Mouse (Mus musculus): ENCODE data around the gene Frmd5.

Gene Frmd5

DNA sequence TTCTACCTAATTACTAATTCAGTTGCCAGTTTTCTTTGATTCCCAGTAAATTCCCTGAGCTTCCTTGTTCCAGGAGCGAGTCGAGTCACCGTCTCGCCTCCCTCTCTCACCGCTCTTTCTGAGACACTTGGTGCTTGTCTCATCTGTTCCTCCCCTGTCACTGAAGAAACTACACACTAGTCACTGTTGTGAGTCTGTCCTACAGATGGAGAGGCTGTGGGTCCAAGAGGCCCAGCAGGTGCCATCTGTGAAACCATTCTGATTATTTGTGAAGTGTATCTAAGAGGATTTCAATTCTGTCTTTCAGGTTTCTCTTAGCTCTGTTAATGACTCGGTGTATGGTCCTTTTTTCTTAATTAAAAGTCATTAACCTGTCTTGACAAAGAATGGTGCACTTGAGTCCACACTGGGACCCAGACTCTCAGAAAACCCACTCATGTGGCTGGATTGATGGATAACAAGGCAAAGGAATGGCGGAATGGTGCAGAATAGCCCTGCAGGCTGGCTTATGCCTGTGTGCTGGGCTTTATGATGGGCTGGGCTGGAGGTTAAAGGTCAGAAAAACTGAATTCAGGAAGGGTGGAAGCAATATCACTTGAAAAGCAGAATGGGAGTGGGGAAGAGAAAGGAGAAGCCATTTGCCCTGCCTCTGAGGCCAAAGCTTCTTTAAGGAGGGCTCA is 186.2 kb downstream of the Frmd5 start:
- DNase-seq (ENCODE audit: low spot score): no peak

DNA sequence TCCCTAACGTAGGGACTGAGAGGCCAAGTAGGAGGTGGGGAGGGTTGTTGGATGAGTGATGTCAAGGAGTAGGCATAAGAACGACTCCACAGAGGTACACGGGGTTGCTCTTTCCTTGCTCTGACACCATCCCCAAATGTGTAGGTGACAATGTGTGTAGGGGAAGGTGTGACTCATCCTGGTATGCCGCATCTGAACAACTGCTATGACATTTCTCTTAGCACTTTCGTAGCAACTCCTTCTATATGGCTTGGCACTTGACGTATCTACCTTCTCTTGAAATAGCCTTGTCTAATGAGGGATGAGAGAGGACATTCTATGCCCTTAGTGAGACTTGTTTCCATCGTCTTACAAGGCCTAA is 191.7 kb downstream of the Frmd5 start:
- no peak for DNase-seq (ENCODE audit: low spot score)

DNA sequence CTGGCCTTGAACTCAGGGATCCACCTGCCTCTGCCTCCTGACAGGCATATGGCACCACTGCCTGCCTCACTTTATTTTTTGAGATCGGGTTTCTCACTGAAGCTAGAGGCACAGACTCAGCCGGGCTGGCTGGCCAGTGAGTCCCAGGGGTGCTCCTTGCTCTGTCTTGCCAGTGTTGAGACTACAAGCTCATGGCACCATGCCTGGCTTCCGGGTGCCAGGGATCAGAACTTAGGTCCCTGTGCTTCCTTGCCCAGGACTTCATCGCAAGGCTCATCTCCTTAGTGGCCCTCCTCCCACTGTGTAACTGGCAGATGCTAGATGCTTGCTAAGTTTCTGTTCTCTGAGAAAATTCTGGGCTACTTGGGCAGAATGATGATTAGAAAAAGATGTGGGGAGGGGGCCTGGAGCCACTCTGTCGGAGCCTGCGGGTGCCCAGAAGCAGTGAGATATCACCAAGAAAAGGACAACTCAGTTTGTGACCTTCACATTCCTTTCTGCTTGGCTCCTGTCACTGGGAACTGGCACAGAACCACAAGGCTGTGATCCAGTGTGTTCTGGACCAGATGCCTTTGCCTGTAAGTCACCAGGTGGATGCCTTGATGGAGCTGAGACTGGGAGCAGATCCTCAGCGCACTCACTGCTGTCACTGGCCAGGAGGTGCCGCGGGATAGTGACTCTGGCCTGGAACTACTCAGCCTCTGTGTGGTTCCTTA is 192.2 kb downstream of the Frmd5 start:
- no peak for DNase-seq (ENCODE audit: low spot score)

DNA sequence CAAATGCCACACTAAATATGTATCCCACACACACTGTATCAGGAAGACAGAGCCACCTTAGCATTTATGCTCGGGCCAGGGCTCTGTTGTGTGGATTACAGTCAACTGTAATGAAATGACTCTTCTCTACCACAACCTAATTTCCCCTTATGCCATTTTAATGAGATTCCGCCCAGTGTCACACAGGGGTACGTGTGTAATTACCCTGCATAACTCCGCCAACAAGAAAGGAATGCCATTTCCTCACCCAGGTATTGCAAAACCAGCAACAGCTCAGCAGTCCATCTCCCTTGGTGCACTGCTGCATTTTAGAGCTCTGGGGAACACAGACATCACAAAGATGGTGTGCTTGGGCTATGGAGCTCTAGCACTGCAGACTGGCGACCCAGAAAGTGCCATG is 194.8 kb downstream of the Frmd5 start:
- no peak for DNase-seq (ENCODE audit: low spot score)

DNA sequence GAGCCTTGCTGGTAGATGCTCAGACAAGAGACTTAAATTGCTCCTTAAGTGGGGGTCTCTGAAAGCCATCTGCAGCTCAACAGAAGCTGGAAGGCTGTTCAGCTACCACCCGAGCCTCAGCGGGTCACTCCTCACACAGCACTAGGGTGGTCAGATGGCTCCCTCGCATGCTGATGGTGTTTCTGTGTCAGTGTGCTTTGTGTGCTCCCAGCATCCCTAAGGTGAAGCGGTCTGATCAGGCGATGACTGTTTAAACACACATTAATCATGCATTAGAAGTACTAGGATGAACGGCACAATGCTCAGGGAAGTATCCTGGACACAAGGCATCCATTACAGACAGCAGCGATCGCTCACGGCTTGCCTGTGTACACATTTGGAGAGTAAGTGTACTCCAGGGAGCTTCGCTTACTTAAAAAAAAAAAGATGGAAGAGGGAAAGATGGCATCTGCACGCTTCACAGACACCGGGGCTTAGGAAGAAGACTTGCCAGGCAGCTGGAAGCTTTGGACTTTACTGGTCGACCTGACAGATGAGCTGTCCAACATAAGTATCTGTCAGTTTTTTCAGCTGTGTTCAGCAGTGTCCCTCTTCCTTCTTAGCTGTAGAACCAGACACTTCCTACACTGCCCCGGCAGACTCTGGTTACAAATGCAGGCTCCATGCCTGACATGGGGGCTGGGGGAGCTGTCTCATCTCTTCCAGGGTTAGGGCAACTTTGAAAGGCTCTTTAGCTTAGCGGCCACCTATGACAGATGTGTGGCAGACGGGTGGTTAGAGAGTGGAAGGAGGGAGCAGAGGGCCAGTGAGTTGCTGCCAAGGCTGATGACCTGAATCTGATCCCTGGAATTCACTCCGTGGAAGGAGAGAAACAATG is 196.6 kb downstream of the Frmd5 start:
- no peak for DNase-seq (ENCODE audit: low spot score)

DNA sequence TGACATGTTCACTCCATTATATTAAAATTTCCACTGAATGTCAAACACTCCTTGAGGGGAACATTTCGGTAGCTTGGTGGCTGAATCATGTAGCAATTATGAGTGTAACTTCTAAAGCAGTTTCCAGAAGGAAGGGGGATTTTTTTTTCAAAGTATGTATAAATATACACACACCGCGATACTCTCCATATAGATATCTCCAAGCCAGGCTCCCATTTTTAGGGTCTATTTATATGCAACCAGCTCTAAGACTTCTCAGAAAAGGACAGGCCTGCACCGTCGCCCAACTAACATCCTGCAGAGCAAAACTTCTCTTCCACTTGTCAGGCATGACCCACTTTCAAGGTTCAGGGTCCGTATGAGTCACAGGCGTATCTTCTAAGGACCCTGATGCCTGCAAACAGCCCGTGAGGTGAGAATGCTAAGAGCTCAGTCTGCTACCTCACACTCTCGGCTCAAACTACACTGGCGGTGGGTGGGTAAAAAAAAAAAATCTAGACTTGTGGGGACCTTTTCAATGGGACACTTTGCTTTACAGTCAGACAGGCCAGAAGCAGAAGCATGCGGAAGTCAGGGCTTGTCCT is 197.7 kb downstream of the Frmd5 start:
- DNase-seq (ENCODE audit: low spot score): no peak

DNA sequence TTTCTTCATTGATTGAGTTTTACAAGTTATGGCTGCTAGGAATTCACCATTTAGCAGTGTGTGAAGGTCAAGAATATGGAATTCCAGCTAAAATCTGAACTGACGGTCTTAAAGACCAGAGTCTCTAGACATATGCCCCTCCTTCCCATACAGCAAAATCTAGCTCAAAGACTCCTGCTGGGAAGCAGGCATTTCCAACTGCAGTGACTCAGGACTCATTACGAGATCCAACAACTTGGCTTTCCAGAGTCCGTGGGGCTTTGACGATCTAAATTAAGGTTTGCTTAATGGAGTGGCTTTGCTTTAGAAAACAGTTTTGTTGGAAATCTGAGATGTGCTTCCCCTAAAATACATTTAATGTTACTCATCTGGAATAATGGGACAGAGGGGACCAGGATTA is 204.5 kb downstream of the Frmd5 start:
- DNase-seq (ENCODE audit: low spot score): no peak

DNA sequence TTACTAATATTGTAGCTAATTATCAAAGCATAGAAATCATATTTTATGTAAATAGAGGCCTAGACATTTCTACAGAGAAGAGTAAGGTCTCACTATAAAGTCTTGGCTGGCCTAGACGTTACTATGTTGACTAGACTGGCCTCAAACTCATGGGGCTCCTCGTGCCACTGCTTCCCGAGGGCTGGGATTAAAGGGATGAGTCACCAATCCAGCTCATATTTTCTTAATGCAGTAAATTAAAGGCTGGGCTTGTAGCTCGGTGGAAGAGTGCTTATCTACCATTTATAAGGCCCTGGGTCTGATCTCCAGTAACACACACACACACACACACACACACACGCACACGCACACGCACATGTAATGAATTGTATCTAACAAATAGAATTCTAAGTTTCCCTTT is 205.3 kb downstream of the Frmd5 start:
- DNase-seq (ENCODE audit: low spot score): no peak

DNA sequence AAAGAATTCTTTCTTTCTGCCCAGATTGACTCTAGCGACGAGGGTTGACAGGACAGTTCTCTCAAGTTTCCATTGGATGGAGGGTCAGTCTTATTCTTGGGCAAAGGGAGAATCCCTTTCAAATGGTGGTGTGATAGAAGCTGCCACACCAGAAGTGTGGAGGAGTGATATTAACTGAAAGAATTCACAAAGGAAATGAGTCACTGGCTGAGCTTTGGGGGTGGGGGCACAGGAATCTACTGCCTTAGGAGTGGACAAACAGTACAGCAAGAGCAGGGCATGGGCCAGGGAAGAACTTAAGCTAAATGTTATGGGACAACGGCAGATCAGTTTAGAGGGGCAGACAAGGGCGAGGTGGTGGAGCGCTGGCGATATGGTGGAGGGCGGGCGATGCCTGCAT is 206.2 kb downstream of the Frmd5 start:
- no peak for DNase-seq (ENCODE audit: low spot score)

DNA sequence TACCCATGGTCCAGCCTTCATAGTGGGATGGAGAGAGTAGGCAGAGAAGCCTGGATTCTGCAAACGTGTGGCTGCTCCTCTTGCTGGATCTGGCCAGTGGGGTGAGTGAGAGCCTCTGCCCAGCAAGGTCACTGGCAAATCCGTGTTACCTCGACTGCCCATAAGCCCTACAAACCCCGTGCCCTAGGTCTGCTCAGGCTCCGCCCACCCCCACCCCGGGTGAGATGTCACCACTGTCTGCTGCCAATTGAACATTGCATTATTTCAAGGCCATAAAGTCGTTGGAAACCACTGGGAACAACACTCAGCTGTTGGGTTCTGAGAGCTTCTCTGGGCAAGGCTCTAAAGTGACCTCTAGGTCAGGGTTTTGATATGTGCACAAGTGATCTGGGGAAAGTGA is 208.6 kb downstream of the Frmd5 start:
- no peak for DNase-seq (ENCODE audit: low spot score)

DNA sequence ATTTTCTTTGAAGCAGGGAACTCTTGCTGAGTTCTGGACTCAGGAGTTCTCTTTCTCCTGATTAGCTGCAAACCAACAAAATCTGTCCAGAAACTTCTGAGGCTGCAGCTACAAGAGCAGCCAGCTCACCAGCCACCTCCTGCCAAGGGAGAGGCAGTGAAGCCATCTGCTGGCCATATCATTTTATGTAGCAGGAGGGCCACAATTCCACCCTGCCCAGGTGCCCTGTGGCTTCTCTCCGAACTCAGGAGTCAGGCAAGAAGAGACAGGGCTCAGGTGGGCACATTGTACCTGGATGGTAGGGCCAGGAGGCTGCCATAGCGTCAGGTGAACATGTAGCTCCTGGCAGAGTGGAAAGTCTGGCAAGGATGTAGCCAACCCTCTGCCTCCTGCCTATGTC is 210.3 kb downstream of the Frmd5 start:
- no peak for DNase-seq (ENCODE audit: low spot score)

DNA sequence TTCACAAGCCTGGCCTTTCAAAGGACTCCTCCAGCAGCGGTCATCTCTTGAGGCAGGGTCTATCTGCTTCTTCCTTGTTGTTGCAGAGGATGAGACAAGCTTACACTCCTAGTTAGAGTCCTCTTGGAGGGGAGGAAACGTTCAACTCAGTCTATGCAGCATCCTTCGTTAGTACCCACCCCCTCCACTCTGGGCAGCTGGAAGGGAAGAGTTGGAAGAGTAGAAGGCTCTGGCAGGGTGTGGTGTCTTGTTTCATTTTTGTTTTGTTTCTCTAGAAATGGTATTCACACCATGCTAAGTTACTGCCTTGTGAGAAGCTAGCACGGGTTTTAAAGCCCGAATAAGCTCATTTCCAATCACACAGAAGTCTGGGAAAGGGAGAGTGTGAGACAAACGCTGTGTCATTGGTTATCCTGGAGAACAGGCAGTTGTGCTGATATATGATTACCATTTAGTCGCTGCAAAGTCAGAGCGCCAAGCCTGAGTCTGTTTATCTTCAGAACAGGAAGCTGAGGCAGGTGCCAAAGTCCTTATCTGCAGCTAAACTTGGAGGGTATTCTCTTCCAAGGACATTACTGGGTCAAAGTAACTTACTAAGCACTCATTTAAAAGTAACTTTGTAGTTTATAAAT is 212.1 kb downstream of the Frmd5 start:
- no peak for DNase-seq (ENCODE audit: low spot score)

DNA sequence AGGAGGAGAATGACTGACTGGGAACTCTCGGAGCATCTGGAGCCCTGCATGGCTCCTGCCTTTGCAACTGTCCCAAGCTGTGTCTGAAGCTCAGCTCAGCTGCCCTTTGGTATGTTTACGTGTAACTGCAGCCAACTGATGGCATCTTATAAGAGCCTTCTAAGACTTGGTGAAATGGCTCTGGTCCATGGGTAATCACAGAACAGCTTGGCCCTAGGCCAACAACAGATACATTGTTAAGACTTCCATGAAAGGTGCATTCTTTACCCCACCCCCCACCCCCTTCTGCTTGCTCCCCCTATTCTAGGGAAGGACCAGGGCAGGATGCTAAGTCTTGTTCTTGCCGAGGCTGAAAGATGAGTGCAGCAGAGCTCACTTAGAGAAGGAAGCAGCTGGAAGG is 212.8 kb downstream of the Frmd5 start:
- DNase-seq (ENCODE audit: low spot score): no peak

DNA sequence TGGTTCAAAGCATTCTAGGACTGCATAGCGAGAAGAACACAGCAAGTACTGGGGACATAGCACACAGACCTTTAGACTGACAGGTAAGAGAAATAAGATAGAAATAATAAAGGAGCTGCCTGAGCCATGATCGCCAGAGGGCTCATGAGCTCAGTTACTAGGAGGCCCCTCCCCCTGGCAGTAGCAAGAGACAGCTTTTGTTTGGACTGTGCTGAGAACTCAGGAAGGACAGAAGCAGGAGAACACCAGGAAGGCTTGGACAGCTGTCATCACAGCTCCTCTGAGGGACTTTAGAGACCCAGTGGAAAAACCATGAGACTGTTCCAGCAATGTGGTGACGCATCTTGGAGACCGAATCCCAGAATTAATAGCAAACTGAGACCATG is 218.6 kb downstream of the Frmd5 start:
- no peak for DNase-seq (ENCODE audit: low spot score)

DNA sequence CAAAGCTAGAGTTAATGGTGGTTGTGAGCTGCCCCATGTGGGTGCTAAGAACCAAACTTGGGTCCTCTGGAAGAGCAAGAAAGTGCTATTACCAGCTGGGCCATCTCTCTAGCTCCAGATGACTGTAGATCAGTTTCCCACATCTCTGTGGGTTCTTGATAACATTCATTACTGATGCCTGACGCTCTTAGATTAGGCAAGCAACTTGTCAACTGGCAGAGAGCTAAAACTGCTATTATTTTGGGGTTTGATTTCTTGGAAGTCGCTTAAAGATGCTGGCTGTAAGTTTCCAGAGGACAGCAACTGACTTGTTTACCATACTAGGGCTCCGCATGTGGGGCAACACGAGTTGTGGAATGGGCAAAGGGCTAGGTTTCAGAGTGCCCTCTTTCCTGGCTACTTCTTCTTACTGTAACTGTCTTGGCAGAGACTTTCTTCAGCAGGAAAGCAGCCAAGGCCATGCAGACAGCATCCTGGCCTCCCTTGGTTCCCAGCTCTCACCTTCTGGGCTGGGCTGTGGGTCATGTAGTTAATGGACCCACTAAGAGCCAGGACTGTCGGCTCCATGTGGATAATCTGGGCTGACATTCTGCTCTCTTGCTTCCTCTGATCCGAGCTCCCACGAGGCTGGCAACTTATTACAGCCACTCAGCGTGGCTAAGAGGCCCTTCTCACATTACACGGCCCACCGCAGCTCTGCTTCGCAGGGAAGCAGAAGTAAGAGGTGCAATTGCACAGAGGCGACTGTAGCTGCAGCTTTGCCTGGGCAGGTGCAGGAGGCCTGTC is 219.2 kb downstream of the Frmd5 start:
- peak; percentile 50 for DNase-seq (ENCODE audit: low spot score)

DNA sequence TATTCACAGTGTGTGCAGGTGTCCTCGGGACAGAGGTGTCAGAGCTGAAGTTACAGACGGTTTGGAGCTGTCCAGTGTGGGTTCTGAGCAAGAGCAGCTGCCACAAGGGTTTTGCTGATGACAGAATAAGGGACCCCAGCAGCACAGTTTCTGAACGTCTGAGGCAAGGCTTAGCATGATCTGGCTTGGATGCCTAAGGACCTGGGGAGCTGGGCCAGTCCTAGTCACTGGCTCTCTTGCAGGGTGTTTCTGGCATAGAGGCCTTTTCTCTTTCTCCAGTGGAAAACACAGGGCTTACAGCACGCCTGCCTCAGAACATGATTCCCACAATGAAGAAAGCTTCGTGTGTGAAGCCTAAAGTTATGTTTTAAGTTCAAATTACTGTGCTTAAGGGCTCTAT is 222.2 kb downstream of the Frmd5 start:
- DNase-seq (ENCODE audit: low spot score): no peak

DNA sequence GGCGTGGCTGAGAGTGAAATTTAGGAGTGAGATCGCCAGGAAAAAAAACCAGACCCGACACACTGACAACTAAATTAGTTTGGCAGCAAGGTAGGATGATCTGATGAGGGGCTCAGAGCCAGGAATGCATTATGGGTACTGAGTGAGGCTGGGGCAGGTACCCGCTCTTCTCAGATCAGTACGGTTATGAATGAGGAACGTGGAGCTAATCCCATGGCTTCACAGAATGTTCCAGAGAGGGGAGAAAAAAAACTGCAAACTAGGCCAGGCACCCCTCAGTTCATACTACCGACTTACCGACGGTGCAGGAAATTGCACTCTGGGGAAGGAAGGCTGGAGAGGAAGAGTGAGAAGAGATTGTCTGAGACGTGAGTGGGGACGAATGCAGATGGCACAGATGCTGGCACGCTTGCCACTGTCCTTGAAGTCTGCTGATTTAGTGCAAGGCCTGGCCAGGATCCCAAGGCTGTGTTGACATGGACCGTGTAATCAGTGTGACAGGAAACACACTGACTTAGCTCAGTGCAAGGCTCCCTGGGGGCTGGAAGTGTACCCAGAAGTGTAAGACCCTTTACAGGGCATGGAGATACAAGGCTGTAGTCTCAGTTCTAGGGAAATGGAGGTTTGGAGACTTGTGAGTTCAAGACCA is 223.3 kb downstream of the Frmd5 start:
- peak; percentile 38 for DNase-seq (ENCODE audit: low spot score)

DNA sequence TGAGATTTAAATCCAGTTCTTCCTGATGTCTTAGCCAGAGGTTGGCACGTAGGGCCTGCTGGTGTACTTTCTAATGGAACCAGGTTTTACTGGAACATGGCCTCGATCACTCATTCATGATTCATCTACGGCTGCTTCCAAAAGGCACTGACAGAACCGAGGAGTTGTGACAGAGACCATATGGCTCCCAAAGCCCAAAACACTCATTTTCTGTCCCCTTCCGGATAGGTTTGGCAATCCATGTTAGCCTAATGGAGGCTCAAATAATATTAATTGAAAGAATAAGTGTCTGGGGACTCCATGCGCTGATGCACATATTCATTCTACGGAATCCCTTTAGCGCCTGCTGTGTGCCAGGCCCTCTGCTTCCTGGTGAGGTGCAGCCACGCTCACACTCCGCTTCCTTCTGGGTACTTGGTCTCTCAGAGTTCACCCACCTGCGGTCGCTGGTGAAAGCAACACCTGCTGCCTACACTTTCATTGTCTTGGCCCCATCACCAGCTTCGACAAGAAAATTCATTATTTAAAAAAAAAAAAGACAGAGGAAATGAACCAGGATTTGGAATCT is 224.0 kb downstream of the Frmd5 start:
- DNase-seq (ENCODE audit: low spot score): no peak

DNA sequence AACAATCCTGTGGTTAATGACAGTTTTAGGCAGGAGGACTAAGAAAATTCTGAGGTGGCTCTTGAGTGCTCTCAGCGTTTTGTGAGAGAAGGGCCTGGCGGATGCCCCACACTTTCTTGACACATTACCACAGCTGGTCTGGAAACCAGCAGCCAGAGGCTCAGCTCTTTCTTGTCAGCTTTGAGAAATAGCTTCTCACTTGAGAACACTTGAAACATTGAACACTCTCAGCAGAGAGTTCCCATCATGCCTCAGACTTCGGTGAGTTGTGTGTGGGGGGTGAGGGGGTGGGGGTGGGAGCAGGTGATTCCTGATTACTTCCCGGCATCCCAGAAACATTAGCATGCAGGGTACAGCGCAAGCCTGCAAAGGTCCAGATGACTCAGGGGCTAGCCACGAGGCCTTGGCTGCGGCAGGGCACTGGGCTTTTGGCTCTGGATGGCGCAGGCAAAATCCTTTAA is 231.1 kb downstream of the Frmd5 start:
- no peak for DNase-seq (ENCODE audit: low spot score)

DNA sequence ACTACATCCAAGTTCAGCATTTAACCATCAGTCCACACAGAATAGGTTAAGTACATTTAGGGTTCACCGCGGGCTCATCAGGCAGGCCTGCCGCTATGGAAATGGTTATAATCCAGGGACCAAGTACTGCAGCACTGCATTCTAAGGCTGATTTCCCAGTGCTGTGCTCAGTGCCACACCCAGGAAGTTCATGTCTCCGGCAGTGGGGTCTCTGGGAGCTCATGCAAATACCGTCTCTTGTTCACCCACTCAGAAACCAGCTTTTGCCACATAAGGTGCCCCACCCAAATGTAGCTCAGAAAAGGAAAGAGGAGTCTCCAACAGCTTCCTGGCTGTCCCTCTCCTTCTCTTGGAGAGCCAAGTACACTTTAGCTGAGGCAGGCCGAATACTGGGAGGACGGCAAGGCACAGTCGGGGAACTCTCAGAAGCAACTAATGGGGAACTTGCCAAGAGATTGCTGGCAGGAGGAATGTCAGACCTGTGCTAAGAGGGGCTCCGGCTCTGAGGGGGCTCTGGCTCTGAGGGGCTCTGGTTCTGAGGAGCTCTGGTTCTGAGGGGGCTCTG is 232.7 kb downstream of the Frmd5 start:
- DNase-seq (ENCODE audit: low spot score): no peak
